Mouse (Mus musculus) limb, embryonic 11.5 days (tissue): ENCODE measurements around the gene Mab21l1. TPM values are rescaled to one million over a fixed set of nuclear protein-coding genes. Genes with fewer than 3 reads are reported as not detected.
A peak's percentile ranks its signal among the peaks of the same experiment; 100 is the strongest.

Experiments used
- ATAC-seq: fragments of 200-750 bp; cut with Nextera tagmentation; 2 replicates; pipeline ENCODE4 v1.8.0; 2017; ENCODE audit warnings: low read depth; ENCODE audit not compliant: insufficient number of reproducible peaks, low FRiP score, low TSS enrichment
- DNase-seq: peaks from one replicate; pipeline ENCODE4 v3.0.0-alpha.2; 2015; ENCODE audit warnings: low spot score
- H3K27ac ChIP-seq: fragments of 300-500 bp; sonication (generic); replicated peaks from 2 replicates; pipeline ENCODE4 v1.5.1; 2014; ENCODE audit warnings: low read depth, mild to moderate bottlenecking, low read length
- H3K27me3 ChIP-seq: fragments of 300-500 bp; sonication (generic); 2 replicates; pipeline ENCODE4 v1.6.1; 2014; ENCODE audit warnings: mild to moderate bottlenecking, low read length, mixed read lengths; ENCODE audit not compliant: control insufficient read depth, insufficient read depth
- H3K36me3 ChIP-seq: fragments of 300-500 bp; sonication (generic); 2 replicates; pipeline ENCODE4 v1.6.1; 2014; ENCODE audit warnings: mild to moderate bottlenecking, low read length, moderate library complexity, mixed read lengths; ENCODE audit not compliant: control insufficient read depth, insufficient read depth
- H3K4me1 ChIP-seq: fragments of 300-500 bp; sonication (generic); 2 replicates; pipeline ENCODE4 v1.6.1; 2014; ENCODE audit warnings: low read length, mixed read lengths; ENCODE audit not compliant: control insufficient read depth, insufficient read depth
- H3K4me2 ChIP-seq: fragments of 300-500 bp; sonication (generic); 2 replicates; pipeline ENCODE4 v1.6.1; 2014; ENCODE audit warnings: low read depth, mild to moderate bottlenecking, moderate library complexity; ENCODE audit not compliant: severe bottlenecking
- H3K4me3 ChIP-seq: fragments of 300-500 bp; sonication (generic); 2 replicates; pipeline ENCODE4 v1.5.1; 2014; ENCODE audit warnings: low read depth, low read length
- H3K9ac ChIP-seq: fragments of 300-500 bp; sonication (generic); 2 replicates; pipeline ENCODE4 v1.6.1; 2014; ENCODE audit warnings: mild to moderate bottlenecking, low read length
- H3K9me3 ChIP-seq: fragments of 300-500 bp; sonication (generic); 2 replicates; pipeline ENCODE4 v1.6.1; 2016; ENCODE audit warnings: low read length; ENCODE audit not compliant: control insufficient read depth
- whole genome bisulfite sequencing: fragments of 180-500 bp; shearing (Covaris S2); extraction: QIAGEN DNeasy Blood & Tissue Kit; methylation state at CpG from one replicate; pipeline ENCODE4 v1.1.7; 2014; 5-methylcytosine and 5-hydroxymethylcytosine counted together
- polyA plus RNA-seq: library from polyadenylated mRNA; unstranded; fragments of >200 nt; fragmentation: Nextera tagmentation; extraction: Ambion mirVana; gene quantifications from 2 replicates; pipeline ENCODE4 v1.2.1, GENCODE M21; 2014

Gene Mab21l1
- polyA plus RNA-seq, 1 experiment from 2014 or later: 81.1 TPM

- Histone ChIP-seq H3K9ac (no peak overlapping the region), H3K4me1 (peaks cover 16% of the 10 kb centered on the region), H3K27ac (no peak overlapping the region), H3K4me3 (no peak overlapping the region), H3K27me3 (no peaks in the 10 kb centered on the region), H3K36me3 (no peaks in the 10 kb centered on the region), H3K4me2 (no peak overlapping the region), H3K9me3 (no peaks in the 10 kb centered on the region)
- 21% methylated on average over 5 of the region's 5 CpGs for WGBS
- ATAC-seq (no peak), DNase-seq (no peak)
These were observed 32.8 kb downstream of the Mab21l1 start for GRCm38 (mm10) chr3:55814993-55815625.

DNA sequence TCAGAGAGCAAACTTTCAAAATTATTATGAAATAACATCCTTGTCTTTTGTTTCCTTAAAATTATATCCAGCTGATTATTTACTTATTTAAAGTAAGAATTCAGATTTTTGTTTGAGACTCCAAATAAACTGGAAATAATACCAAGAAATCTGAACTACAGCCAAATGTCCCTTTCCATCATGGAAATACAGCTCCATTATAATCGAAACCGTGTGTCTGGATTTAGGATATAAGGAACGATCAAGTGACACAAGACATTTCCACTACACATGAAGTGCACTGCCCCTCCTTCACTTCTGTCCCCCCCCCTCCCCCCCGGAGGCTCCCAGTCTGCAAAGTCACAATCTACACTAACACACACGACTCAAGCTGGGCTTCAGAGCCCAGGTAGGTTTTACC, 33.8 kb downstream of the Mab21l1 start:
- H3K4me2 ChIP-seq: no peak overlapping the region
- H3K36me3 ChIP-seq: no peaks in the 10 kb centered on the region
- H3K4me1 ChIP-seq: peaks cover 16% of the 10 kb centered on the region
- H3K4me3 ChIP-seq: no peak overlapping the region
- no peak overlapping the region for H3K9ac ChIP-seq
- no peaks in the 10 kb centered on the region for H3K27me3 ChIP-seq
- no peak overlapping the region for H3K27ac ChIP-seq
- no peak for DNase-seq
- H3K9me3 ChIP-seq: no peaks in the 10 kb centered on the region
- 40% methylated on average over 5 of the region's 5 CpGs for WGBS
- no peak for ATAC-seq

GRCm38 (mm10) chr3:55816638-55817375, 34.5 kb downstream of the Mab21l1 start:
- Histone ChIP-seq H3K27ac (0 out of 2 replicates have a peak overlapping the region, but pooled peaks have one; percentile 45), H3K36me3 (no peaks in the 10 kb centered on the region), H3K9me3 (no peaks in the 10 kb centered on the region), H3K27me3 (no peaks in the 10 kb centered on the region), H3K4me1 (peaks cover 16% of the 10 kb centered on the region), H3K4me3 (no peak overlapping the region), H3K4me2 (no peak overlapping the region), H3K9ac (no peak overlapping the region)
- no peak for ATAC-seq
- peak; percentile 44 for DNase-seq
- WGBS: 48% methylated on average over 6 of the region's 6 CpGs

DNA sequence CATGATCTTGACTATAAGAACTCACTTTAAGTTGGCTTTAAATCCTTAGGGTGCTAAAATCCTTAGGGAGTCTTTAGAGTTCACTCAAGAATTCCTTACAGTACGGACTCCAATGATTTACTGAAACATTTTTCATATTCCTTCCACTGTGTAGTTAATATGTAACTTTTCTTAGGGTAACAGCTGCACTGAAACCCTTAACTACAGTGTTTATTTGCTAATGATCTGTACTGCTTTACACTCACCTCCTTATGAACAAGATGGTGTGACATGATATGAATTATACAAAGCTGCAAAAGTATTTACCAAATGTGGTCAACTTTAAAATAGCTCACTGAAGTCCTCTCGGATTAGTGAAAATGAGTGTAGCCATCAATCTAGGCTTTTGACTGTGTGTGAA, 35.8 kb downstream of the Mab21l1 start:
- H3K27ac ChIP-seq: no peak overlapping the region
- 86% methylated on average over 2 of the region's 2 CpGs for WGBS

GRCm38 (mm10) chr3:55819598-55819997, 37.3 kb downstream of the Mab21l1 start:
- H3K36me3 ChIP-seq: no peaks in the 10 kb centered on the region
- no peaks in the 10 kb centered on the region for H3K9me3 ChIP-seq
- H3K27me3 ChIP-seq: no peaks in the 10 kb centered on the region
- H3K4me1 ChIP-seq: peaks cover 16% of the 10 kb centered on the region
- ATAC-seq: no peak
- H3K4me3 ChIP-seq: no peak overlapping the region
- no peak overlapping the region for H3K4me2 ChIP-seq
- no peak for DNase-seq
- H3K9ac ChIP-seq: no peak overlapping the region
- no peak overlapping the region for H3K27ac ChIP-seq

More for the DNA sequence above, 35.8 kb downstream of the Mab21l1 start:
- Histone ChIP-seq H3K4me1 (peaks cover 16% of the 10 kb centered on the region), H3K9ac (no peak overlapping the region), H3K9me3 (no peaks in the 10 kb centered on the region), H3K4me3 (no peak overlapping the region), H3K36me3 (no peaks in the 10 kb centered on the region), H3K27me3 (no peaks in the 10 kb centered on the region), H3K4me2 (no peak overlapping the region)
- ATAC-seq: no peak
- no peak for DNase-seq

DNA sequence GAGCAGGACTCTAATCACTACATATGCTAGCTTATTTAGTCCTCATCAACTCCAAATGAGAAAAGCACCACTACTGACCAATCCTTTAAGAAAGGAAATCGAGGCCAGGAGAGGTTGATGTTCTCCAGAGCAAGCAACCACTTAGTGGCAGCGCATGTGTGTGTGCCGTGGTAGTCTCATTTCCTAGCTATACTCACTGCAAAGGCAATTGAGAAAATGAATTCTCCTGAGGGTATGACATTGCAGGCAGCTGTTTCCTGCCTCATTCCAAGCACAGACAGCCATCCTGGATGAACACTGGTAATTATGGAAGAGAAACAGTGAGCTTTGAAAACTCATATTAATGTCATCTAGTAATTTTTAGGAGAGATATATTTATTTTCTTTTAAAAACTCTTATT, 42.6 kb downstream of the Mab21l1 start:
- Histone ChIP-seq H3K27me3 (no peaks in the 10 kb centered on the region), H3K4me3 (no peak overlapping the region), H3K4me2 (no peak overlapping the region), H3K4me1 (peaks cover 4% of the 10 kb centered on the region), H3K9me3 (no peaks in the 10 kb centered on the region), H3K36me3 (no peaks in the 10 kb centered on the region), H3K9ac (no peak overlapping the region), H3K27ac (no peak overlapping the region)
- DNase-seq: no peak
- 55% methylated on average over 3 of the region's 3 CpGs for WGBS
- no peak for ATAC-seq

DNA sequence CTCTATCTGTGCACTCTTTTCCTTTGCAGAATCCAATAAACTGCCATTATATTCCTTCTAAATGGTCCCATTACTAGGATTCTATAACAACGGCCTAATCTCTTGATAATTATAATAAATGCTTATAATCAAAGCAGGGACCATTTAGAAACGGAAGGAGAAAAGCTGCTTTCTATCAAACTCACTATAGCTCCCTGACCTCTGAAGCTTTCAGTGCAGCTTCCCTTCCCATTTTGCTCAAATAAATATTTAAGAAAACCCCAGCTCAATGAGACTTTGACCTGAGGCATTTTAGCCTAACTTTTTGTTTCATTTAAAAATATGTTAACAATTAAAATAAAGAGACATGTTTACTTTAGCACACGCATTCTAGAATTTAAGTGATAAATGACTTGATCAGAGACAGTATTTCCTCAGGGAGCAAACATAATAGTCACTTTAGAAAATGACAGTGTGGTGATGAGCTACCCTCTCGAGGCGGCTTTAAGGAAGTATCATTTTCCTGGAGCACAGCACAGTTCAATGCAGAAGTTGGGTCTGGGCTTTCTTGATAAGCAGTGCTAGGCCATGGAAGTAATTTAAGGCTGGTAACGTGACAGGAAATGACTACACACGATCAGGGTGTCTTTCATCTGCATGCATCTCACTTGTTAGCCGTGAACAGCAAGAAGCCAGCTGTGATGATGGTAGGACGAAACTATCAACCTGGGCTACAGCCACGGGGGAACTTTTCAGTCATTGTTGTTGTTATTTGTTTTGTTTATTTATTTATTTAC, 46.4 kb downstream of the Mab21l1 start:
- Histone ChIP-seq H3K36me3 (no peaks in the 10 kb centered on the region), H3K27me3 (no peaks in the 10 kb centered on the region), H3K9me3 (no peaks in the 10 kb centered on the region), H3K4me3 (no peak overlapping the region), H3K4me2 (no peak overlapping the region), H3K27ac (no peak overlapping the region), H3K4me1 (peaks cover 8% of the 10 kb centered on the region), H3K9ac (no peak overlapping the region)
- 15% methylated on average over 10 of the region's 10 CpGs for WGBS
- DNase-seq (no peak), ATAC-seq (no peak)

GRCm38 (mm10) chr3:55830226-55830625, 47.9 kb downstream of the Mab21l1 start:
- peaks cover 8% of the 10 kb centered on the region for H3K4me1 ChIP-seq
- no peaks in the 10 kb centered on the region for H3K27me3 ChIP-seq
- H3K4me3 ChIP-seq: no peak overlapping the region
- no peak for ATAC-seq
- H3K27ac ChIP-seq: no peak overlapping the region
- H3K9me3 ChIP-seq: no peaks in the 10 kb centered on the region
- H3K9ac ChIP-seq: no peak overlapping the region
- no peak for DNase-seq
- H3K4me2 ChIP-seq: no peak overlapping the region
- 13% methylated on average over 5 of the region's 5 CpGs for WGBS
- no peaks in the 10 kb centered on the region for H3K36me3 ChIP-seq
